Mouse (Mus musculus): ENCODE data around the gene Bdkrb2. TPM values are rescaled to one million over a fixed set of nuclear protein-coding genes. Genes with fewer than 3 reads are reported as not detected.

Gene Bdkrb2
- polyA plus RNA-seq, 1 experiment from 2014 or later = 0.05 TPM

GRCm38 (mm10) chr12:105561007-105561534, 2.0 kb upstream of the Bdkrb2 start:
- TF ChIP-seq EP300 (IDR thresholded peaks at IDR 0.05; ENCODE audit: low read depth) = no peak
- TF ChIP-seq CTCF (IDR thresholded peaks at IDR 0.05; ENCODE audit: low read depth) = no peak
- H3K4me1 ChIP-seq (ENCODE audit: insufficient read depth) = no peaks in the 10 kb centered on the region

GRCm38 (mm10) chr12:105562056-105562820, 788 bp upstream of the Bdkrb2 start:
- no peak overlapping the region for H3K4me2 ChIP-seq (ENCODE audit: low read depth, low read length)
- DNase-seq = no peak

More at GRCm38 (mm10) chr12:105561007-105561534, 2.0 kb upstream of the Bdkrb2 start:
- DNase-seq = no peak
- Histone ChIP-seq H3K27ac (ENCODE audit: low read depth) (no peak overlapping the region), H3K9me3 (ENCODE audit: low read length) (no peaks in the 10 kb centered on the region), H3K36me3 (replicated peaks; ENCODE audit: insufficient read depth, low read length) (no peaks in the 10 kb centered on the region), H3K4me2 (ENCODE audit: low read depth, low read length) (no peak overlapping the region), H3K27me3 (ENCODE audit: insufficient read depth, low read length) (peaks cover 32% of the 10 kb centered on the region), H3K4me3 (ENCODE audit: low read depth, low read length) (no peak overlapping the region), H3K9ac (replicated peaks) (no peak overlapping the region)
- no peak for ATAC-seq
- 42% methylated on average over 8 of the region's 8 CpGs for WGBS (ENCODE audit: insufficient replicate concordance)

DNA sequence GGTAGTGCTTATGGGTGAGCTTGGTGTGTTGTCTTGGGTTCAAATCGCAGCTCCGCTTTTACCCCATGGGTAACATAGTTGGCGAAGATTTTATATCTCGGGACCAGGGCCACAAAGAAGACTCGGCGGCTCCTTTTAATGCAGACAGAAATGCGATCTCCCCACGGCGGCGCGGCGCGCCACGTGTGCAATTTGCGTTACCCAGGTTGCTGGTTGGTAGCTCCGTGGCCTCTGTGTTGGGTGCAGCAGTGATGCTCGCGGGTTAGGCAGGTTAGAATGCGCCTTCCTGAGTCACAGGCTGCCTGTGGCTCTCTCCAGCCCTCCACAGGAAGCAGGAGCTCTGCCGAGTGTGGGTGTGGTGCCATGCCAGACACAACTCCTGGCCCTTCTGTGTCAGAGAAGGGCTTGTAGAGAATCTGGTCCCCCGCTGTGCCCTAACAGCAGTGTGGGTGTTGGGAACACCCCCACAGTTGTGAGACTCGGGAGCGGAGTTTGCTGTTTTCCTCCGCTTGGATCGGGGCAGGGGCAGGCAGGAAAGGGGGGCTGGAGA, 775 bp downstream of the Bdkrb2 start:
- Histone ChIP-seq H3K9ac (replicated peaks) (no peak overlapping the region), H3K9me3 (ENCODE audit: low read length) (no peaks in the 10 kb centered on the region), H3K4me3 (ENCODE audit: low read depth, low read length) (no peak overlapping the region), H3K36me3 (replicated peaks; ENCODE audit: insufficient read depth, low read length) (no peaks in the 10 kb centered on the region), H3K27ac (ENCODE audit: low read depth) (no peak overlapping the region), H3K27me3 (ENCODE audit: insufficient read depth, low read length) (peaks cover 32% of the 10 kb centered on the region), H3K4me1 (ENCODE audit: insufficient read depth) (no peaks in the 10 kb centered on the region), H3K4me2 (ENCODE audit: low read depth, low read length) (no peak overlapping the region)
- WGBS (ENCODE audit: insufficient replicate concordance) = 13% methylated on average over 25 of the region's 25 CpGs
- DNase-seq (no peak), ATAC-seq (no peak)
- no peak for TF ChIP-seq EP300 (IDR thresholded peaks at IDR 0.05; ENCODE audit: low read depth)
- no peak for TF ChIP-seq CTCF (IDR thresholded peaks at IDR 0.05; ENCODE audit: low read depth)

More at GRCm38 (mm10) chr12:105562056-105562820, 788 bp upstream of the Bdkrb2 start:
- no peak for ATAC-seq
- TF ChIP-seq EP300 (IDR thresholded peaks at IDR 0.05; ENCODE audit: low read depth) (no peak), CTCF (IDR thresholded peaks at IDR 0.05; ENCODE audit: low read depth) (no peak)
- H3K4me1 ChIP-seq (ENCODE audit: insufficient read depth) = no peaks in the 10 kb centered on the region
- 23% methylated on average over 8 of the region's 8 CpGs for WGBS (ENCODE audit: insufficient replicate concordance)
- peaks cover 32% of the 10 kb centered on the region for H3K27me3 ChIP-seq (ENCODE audit: insufficient read depth, low read length)
- H3K36me3 ChIP-seq (replicated peaks; ENCODE audit: insufficient read depth, low read length) = no peaks in the 10 kb centered on the region
- H3K9me3 ChIP-seq (ENCODE audit: low read length) = no peaks in the 10 kb centered on the region
- H3K27ac ChIP-seq (ENCODE audit: low read depth) = no peak overlapping the region
- H3K4me3 ChIP-seq (ENCODE audit: low read depth, low read length) = no peak overlapping the region
- no peak overlapping the region for H3K9ac ChIP-seq (replicated peaks)

DNA sequence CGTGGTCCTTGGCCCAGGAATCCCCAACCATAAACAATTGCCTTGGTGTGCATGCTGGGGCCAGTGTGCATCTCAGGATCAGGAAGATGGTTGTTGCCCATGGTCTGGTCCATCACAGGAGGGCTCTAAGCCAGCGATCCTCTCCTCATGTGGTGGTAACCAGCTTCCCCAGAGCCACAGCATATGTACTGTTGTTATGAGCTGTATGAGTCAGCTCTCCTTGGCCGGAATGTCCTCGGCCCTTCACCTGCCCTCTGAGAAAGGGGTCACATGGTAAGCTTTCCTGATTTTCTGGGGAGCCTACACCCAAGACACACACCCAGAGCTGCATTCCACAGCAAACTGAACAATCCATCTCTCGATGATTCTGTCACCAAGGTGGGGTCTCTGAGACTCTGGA, 2.2 kb downstream of the Bdkrb2 start:
- DNase-seq (no peak), ATAC-seq (no peak)
- no peaks in the 10 kb centered on the region for H3K4me1 ChIP-seq (ENCODE audit: insufficient read depth)
- no peaks in the 10 kb centered on the region for H3K36me3 ChIP-seq (replicated peaks; ENCODE audit: insufficient read depth, low read length)
- no peak overlapping the region for H3K4me3 ChIP-seq (ENCODE audit: low read depth, low read length)
- TF ChIP-seq CTCF (IDR thresholded peaks at IDR 0.05; ENCODE audit: low read depth) = no peak
- TF ChIP-seq EP300 (IDR thresholded peaks at IDR 0.05; ENCODE audit: low read depth) = no peak
- no peak overlapping the region for H3K27ac ChIP-seq (ENCODE audit: low read depth)
- H3K9ac ChIP-seq (replicated peaks) = no peak overlapping the region
- WGBS (ENCODE audit: insufficient replicate concordance) = 62% methylated on average over 5 of the region's 5 CpGs
- no peaks in the 10 kb centered on the region for H3K9me3 ChIP-seq (ENCODE audit: low read length)
- H3K4me2 ChIP-seq (ENCODE audit: low read depth, low read length) = no peak overlapping the region
- peaks cover 32% of the 10 kb centered on the region for H3K27me3 ChIP-seq (ENCODE audit: insufficient read depth, low read length)

DNA sequence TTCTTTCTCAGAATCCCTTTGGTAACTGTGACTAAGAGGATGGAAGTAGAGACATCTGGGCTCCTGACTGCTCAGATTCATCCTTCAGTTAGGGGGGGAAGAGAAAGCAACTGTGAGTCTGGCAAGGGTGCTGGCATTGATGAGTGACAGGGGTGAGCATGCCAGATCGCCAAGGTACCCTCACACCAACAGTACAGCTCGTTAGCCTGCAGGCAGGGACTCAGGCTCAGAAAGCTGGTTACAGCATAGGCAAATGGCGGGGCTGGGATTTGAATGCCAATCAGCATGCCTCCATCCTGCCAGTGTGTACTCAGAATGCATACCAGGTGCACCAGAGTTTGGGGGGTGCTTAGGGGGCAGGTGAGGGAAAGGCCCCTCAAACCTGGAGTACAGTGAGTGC, 8.8 kb downstream of the Bdkrb2 start:
- WGBS (ENCODE audit: insufficient replicate concordance) = 69% methylated on average over 3 of the region's 3 CpGs
- DNase-seq (no peak), ATAC-seq (no peak)
- Histone ChIP-seq H3K27me3 (ENCODE audit: insufficient read depth, low read length) (no peaks in the 10 kb centered on the region), H3K36me3 (replicated peaks; ENCODE audit: insufficient read depth, low read length) (no peaks in the 10 kb centered on the region), H3K4me3 (ENCODE audit: low read depth, low read length) (no peak overlapping the region), H3K27ac (ENCODE audit: low read depth) (no peak overlapping the region), H3K9me3 (ENCODE audit: low read length) (no peaks in the 10 kb centered on the region), H3K4me1 (ENCODE audit: insufficient read depth) (no peaks in the 10 kb centered on the region), H3K9ac (replicated peaks) (no peak overlapping the region), H3K4me2 (ENCODE audit: low read depth, low read length) (no peak overlapping the region)
- TF ChIP-seq CTCF (IDR thresholded peaks at IDR 0.05; ENCODE audit: low read depth) = no peak
- no peak for TF ChIP-seq EP300 (IDR thresholded peaks at IDR 0.05; ENCODE audit: low read depth)

GRCm38 (mm10) chr12:105572622-105573021, 9.6 kb downstream of the Bdkrb2 start:
- Histone ChIP-seq H3K4me1 (ENCODE audit: insufficient read depth) (no peaks in the 10 kb centered on the region), H3K9me3 (ENCODE audit: low read length) (no peaks in the 10 kb centered on the region), H3K4me2 (ENCODE audit: low read depth, low read length) (no peak overlapping the region), H3K27ac (ENCODE audit: low read depth) (no peak overlapping the region), H3K27me3 (ENCODE audit: insufficient read depth, low read length) (no peaks in the 10 kb centered on the region), H3K4me3 (ENCODE audit: low read depth, low read length) (no peak overlapping the region), H3K36me3 (replicated peaks; ENCODE audit: insufficient read depth, low read length) (no peaks in the 10 kb centered on the region), H3K9ac (replicated peaks) (no peak overlapping the region)
- no peak for ATAC-seq
- DNase-seq = no peak
- no peak for TF ChIP-seq EP300 (IDR thresholded peaks at IDR 0.05; ENCODE audit: low read depth)
- no peak for TF ChIP-seq CTCF (IDR thresholded peaks at IDR 0.05; ENCODE audit: low read depth)
- 62% methylated on average over 2 of the region's 2 CpGs for WGBS (ENCODE audit: insufficient replicate concordance)

Measured in liver, postnatal 0 days (tissue).